Mouse (Mus musculus) CH12F3 (cell line): ENCODE data around the gene Bnc1.

Experiments
- in situ Hi-C: fragments of 300-500 bp; cut with MboI; formaldehyde crosslinking; loops from 2 replicates; pipeline ENCODE4 v1.14.3; 2020; ENCODE audit warnings: low sequenced_read_pairs

Bnc1 gene

DNA sequence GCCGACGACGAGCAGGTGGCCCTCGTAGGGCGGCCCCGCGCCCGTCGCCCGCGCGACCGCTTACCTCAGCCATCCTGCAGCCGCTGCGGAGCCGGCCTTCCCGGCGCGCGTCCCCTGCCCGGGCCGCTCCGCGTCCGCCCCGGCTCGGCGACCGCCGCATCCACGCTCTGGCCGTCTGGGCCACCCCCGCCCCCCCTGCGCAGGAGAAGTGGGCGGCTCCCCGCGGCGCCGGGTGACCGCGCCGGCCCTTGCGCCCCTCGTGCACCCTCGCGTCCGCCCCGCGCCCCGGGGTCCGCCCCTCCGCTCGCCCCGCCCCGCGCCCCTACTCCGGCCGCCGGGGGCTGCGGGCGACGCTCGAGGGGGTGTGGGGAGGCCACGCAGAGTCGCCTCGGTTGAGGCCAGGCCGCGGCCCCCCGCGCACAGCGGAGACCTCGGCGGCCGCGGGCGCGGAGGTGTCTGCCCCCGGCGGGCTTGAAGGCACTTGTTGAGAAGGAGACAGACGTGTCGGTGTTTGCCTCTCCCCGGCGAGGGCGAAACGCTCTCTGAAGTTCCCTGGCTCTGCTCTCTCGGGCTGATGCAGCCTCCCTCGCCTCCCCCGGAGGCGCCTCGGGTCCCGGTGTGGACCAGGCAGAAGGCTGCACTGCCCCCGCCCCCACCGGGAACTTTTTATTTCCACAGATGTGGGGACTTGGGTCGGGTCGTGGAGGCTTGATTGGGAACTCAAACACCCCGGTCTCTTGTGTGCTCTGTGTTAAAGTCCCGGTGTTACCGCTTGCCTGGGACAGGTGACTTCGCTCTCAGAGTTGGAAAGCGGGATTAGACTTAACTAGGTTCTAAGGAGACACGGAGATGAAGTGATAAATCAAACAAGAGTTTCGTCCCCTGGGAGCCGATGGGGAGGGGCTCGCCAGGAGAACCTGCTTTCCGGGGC is at the start of gene Bnc1:
Gene Bnc1 (minus strand): TSS at position 162 of the 931 bp plus-strand sequence.
- in situ Hi-C loops = no loop called here

DNA sequence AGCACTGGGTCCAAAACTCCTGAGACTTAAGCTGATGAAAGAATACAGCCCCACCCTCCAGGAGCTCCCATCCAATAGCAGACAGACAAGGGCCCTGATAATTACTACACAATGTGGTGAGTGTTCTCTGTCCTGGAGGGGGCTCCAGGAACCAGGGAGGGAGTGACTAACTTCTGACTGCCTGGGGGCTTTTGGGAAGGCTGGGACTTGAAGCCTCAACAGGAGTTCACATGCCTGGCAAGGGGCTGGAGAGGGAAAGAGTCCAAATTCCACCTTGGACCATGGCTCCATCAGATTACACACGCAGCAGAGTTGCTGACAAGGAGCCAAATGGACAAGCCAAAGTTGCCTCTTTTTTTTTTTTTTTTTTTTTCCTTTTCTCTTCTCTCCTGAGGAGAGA is 41.3 kb upstream of the Bnc1 start:
- in situ Hi-C loops = no loop called here

DNA sequence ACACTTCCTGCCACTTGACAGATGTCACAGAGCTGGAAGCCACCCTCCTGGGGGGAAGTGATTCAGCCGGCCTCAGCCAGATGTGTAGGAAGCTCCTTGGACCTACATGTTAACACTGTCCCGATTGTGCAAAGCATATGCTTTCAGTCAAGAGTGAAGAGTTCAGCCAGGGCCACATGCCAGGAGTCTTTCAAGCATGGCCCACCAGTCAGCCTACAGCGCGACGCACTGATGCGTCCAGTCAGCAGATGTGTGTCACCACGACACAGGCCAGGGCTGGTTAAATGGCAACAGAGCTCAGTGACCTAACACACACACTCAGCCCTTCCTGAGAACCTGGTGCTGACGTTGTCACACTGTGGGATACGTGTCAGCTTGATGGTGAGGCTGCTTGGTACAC is 37.6 kb upstream of the Bnc1 start:
- in situ Hi-C loops = no loop called here

GRCm38 (mm10) chr7:82025802-82026201 is 33.7 kb upstream of the Bnc1 start:
- in situ Hi-C loops = no loop called here

- in situ Hi-C loops = no loop called here
Measured at GRCm38 (mm10) chr7:82023676-82024075, 31.6 kb upstream of the Bnc1 start.

- in situ Hi-C loops = no loop called here
Measured at GRCm38 (mm10) chr7:82022404-82022803, 30.3 kb upstream of the Bnc1 start.

DNA sequence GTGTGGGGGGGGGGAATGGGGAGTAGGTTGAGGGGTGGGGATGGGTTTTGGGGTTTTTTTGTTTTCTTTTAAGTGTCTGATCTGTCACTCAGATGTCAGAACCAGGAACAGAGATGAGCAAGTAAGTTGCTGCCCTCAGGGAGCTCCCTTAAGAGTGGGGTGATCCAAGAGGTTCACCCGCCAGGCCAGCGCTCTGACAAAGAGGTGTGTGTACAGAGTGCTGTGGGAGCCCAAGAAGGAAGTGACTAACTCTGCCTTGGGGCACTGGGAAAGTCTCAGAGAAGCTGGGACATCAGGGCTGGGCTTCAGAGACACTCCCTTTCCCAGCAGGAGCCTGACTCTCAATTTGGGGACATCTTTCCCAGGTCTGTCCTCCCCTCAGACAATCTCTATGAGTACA is 25.9 kb upstream of the Bnc1 start:
- in situ Hi-C loops = no loop called here

DNA sequence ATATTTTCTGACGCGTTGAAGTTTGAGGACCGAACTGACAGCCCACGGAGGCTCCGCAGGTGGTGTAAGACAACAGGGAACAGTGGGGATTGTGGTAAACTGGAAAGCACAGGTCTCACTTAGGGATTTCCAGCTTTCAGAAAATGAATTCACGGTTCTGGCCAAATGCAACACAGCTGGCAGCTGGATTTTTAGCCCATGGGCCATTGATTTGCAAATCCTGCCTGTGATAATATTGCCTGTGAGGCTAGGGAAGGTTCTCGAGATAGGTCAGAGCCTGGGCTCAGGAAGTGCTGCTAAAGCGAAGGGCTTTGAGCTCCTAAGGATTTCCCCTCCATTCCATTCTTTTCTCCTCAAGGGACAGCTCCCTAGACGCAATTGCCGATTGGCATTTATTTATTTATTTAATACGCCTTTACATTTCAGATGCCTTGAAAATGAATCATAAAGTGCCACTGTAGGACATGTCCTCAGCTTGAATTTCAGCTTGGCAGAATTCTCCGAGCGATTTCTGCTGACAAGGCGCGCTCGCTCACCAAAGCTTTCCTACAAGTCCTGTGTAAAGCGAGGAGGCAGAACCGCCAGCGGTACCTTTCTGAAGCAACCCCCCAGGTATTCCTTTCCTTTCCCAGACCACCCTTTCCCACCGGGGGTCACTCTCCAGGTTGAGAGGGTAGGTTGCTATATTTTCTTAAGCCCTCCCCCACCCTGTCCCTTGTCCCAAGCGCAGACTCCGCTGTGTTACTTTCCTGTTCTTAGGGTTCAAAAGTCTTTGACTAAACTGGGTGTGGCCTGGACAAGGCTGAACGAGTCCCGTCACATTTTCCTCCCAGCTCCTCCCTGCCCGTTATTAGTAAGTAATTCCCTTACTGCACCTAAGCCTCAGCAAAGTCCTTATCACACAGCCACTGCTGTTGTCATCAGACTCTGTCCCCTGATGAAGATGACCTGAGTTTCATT is 24.9 kb upstream of the Bnc1 start:
- in situ Hi-C loops = no loop called here

DNA sequence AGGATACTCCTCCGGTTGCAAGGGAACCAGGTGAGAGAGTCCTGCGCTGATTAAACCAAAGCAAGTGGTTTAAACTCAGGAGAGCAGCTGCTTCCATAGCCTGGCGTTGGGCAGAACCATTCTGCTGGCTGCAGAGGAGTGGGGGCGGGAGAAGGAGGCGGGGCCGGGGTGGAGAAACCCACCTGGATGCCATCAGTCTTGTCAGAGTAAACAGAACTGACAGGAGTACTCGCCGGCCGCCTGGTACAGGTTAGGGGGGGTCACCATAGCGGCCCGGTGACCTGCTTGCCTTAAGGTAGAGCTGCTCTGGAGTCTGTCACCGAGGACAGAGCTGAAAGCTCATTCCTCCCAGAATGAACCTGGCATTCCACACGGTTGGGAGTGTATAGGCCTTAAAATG is 20.4 kb upstream of the Bnc1 start:
- in situ Hi-C loops = no loop called here

- in situ Hi-C loops = no loop called here
Measured at GRCm38 (mm10) chr7:82011534-82012401, 19.7 kb upstream of the Bnc1 start.

DNA sequence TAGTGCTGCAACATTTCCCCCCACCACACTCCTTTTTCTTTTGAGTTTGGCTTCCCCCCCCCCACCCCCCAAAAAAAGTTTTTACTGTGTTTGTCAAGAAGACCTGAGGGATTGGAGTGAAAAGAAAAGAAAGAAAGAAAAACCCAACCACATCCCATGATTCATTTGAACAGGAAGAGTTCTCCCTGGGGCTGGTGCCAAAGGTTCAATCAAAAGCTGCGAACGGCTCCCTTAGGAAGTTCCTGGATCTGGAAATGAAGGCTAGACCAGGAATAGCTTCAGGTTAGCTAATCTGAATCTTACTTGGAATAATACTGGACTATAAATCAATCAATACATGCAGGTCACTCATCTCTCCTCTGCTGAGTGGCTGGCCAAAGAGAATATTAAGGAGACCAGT is 15.1 kb upstream of the Bnc1 start:
- in situ Hi-C loops = no loop called here

DNA sequence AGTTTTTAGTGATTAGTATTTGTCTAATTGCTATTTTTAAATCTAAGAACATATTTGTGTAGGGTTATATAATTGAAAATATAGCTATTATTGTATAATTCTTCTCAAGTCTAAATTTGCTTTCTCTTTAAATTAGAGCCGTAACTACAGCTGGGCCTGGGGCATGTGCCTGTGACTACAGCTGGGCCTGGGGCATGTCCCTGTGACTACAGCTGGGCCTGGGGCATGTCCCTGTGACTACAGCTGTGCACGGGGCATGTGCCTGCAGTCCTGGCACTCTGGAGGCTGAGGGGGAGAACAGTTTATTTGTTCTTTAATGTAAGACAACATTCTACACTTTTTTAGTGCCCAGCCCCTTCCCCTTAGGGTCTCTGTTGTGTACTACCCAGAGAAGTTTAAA is 12.1 kb upstream of the Bnc1 start:
- in situ Hi-C loops = no loop called here

DNA sequence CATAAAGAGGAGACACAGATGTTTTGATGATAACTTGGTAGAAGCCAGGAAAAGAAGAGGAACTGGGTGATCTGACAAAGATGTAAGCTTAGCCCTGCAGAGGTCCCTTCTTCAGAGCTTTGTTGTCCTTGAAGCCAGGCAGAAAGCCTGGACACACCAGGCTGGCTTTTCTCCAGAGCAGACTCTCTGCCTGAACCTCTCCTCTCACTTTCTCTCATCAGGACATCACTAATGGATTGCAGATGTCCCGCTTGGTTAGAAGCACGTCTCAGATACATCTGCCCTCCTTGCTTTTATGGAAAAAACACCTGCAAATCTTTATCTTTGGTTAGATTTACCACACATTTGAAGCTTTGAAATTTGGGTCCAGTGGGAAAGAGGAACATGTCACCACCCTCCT is 7.7 kb upstream of the Bnc1 start:
- in situ Hi-C loops = no loop called here

GRCm38 (mm10) chr7:81999372-81999771 is 7.3 kb upstream of the Bnc1 start:
- in situ Hi-C loops = no loop called here

DNA sequence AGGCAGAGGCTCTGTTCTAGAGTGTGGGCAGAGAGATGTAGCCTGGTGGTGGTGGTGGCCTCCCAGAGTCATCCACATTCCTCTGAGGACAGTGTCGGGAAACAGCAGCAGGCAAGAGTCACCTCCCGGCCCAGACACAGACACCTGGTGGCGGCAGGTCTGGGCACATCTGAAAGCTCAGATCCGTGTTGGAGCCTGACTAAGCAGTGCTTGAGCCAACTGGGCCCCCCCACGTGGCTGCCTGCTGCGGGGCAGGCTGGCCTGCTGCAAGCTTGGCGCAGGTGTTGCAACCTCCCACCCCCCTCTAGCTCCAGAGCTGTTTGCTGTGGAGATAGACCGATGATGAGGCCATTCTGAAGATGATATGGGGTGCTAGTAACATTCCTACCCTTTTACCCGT is 3.9 kb upstream of the Bnc1 start:
- in situ Hi-C loops = no loop called here

DNA sequence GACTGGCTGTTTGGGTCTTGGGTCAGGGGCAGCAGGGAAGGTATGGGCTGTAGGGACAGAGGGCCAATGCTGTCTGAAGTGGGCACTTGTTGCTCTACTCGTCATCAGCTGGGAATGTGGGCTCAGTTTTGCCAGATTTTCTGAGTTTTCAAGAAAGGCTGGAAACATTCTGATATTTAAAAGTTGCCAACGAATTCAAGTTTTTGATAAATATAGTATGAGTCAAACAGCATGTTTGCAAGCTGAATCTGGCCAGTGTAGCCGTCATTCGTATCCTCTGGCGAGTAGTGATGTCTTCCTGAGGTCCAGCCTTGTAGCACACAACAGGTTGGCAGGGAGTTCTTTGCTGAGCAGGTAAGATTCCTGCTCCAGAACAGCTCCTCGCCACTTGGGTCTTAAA is 3.0 kb upstream of the Bnc1 start:
- in situ Hi-C loops = no loop called here

GRCm38 (mm10) chr7:81993140-81993539 is 1.0 kb upstream of the Bnc1 start:
- in situ Hi-C loops = no loop called here

GRCm38 (mm10) chr7:81991611-81992061 is 456 bp downstream of the Bnc1 start:
- in situ Hi-C loops = no loop called here

DNA sequence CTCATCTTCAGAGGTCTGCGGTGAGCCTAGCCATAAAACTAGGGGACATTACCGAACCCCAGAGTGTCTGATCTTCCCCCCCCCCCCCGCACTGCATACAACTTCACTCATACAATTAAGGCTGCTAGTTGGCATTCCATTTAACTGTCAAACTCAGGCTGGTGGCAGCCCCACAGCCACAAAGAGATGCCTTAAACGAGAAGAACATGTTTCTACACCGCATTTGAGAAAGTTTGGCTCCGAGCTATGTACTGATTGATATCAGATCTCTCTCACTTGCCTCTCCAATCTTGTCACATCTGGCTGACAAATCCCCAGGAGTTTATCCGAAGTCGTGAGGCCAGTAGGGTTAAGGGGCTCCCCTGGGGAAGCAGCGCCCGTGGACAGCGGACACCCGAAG is 976 bp downstream of the Bnc1 start:
- in situ Hi-C loops = no loop called here

DNA sequence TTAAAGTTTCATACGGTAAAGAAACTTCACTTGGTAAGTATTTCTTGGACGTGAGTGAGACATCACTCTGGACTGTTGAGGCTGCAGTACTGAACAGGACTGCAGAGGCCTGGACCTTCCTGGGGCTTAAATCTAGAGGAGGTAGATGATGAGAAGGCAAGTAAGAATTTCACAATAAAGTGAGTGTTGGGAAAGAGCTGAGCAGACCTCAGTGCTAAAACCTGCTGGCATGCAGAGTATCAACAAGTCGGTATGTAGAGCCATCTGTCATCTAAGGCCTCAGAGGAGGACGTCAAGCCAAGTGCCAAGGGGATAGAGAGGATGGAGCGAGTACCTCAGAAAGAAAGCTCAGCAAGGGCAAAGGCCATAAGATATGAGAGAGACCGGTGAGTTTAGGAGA is 8.4 kb downstream of the Bnc1 start:
- in situ Hi-C loops = no loop called here

GRCm38 (mm10) chr7:81978304-81978703 is 13.8 kb downstream of the Bnc1 start:
- in situ Hi-C loops = no loop called here
